Mouse (Mus musculus) testis, adult 2 months (tissue): ENCODE measurements around the gene Znfx1.

Experiments
- CTCF ChIP-seq: fragments of 200-500 bp; IDR thresholded peaks from 2 replicates; pipeline ENCODE4 v1.5.1; 2012; ENCODE audit warnings: low read depth, mild to moderate bottlenecking, inconsistent platforms, low read length, moderate library complexity; ENCODE audit not compliant: control insufficient read depth, insufficient read depth, insufficient replicate concordance
- POLR2A ChIP-seq: fragments of 200-500 bp; IDR thresholded peaks from 2 replicates; pipeline ENCODE4 v1.6.1; 2012; ENCODE audit warnings: low read depth, mild to moderate bottlenecking, inconsistent platforms, low read length, moderate library complexity; ENCODE audit not compliant: control insufficient read depth

DNA sequence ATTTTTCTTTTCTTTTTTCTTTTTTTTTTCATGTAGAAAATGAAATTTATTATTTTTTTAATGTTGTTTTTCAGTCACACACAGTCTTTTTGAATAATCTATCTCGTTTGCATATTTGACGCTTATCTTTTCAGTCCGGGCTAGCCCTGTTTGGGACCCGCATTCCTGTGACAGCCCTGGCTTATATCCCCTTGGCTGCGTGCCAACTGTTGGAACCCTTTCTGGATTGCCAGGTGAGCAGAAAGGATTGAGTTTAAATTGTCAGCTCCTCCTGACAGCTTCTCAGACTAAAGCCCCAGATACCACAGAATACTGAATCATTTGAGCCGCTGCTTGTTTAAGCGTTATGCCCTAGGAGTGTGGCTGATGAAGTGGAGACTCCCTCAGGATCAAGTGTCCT is 40.7 kb upstream of the Znfx1 start:
- TF ChIP-seq CTCF (no peak), POLR2A (no peak)
